Mouse (Mus musculus): ENCODE measurements around the gene Vwa5a. TPM values are rescaled to one million over a fixed set of nuclear protein-coding genes. Genes with fewer than 3 reads are reported as not detected.

The Vwa5a gene
- 10 to 100 TPM in 1 of 2 experiments, 1 to 10 TPM in 1; 8.4 to 11.4 TPM for total RNA-seq (2023)

GRCm38 (mm10) chr9:38718102-38718501 lies at the start of gene Vwa5a:
Gene Vwa5a, plus strand, starts transcription at chr9:38718268.

GRCm38 (mm10) chr9:38674501-38674900 lies 43.6 kb upstream of the Vwa5a start, which contains the start of gene Olfr918:
Gene Olfr918, minus strand, starts transcription at chr9:38674601.

GRCm38 (mm10) chr9:38751999-38752398 lies 33.9 kb downstream of the Vwa5a start, which contains the start of gene Olfr920:
Gene Olfr920, plus strand, starts transcription at chr9:38752299.

DNA sequence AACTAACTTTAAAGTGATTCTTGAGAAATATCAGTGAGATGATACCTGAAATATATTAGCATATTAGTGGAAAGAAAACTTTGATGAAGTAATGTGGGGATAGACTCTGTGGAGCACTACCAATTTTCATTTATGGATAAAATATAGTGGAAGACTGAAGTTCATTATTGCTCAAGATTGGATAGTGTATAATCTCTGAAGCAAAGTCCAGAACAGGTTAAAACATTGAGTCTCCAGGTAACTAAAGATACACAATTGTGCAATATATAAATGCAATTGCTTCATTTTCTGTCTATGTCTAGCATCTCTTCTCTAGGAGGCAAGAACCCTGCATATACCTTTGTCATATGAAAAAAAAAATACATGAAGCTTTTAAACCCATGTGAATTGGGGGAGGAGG lies 54.7 kb downstream of the Vwa5a start, which contains the start of gene Olfr921:
Gene Olfr921 (plus strand): TSS at position 301 of the 400 bp plus-strand sequence.

Other genes with a start within 250 kb of the Vwa5a start
- gene Olfr905, start 247.2 kb upstream of the Vwa5a start, total RNA-seq (2023): not detected
- gene Olfr906, start 231.2 kb upstream of the Vwa5a start, total RNA-seq (2023): not detected
- gene Olfr907, start 222.5 kb upstream of the Vwa5a start, total RNA-seq (2023): not detected
- not detected for gene Olfr911-ps1, start 196.7 kb upstream of the Vwa5a start, total RNA-seq (2023)
- not detected for gene Olfr910, start 180.4 kb upstream of the Vwa5a start, total RNA-seq (2023)
- gene Olfr912, start 138.1 kb upstream of the Vwa5a start, total RNA-seq (2023): not detected
- not detected for gene Olfr913, start 125.5 kb upstream of the Vwa5a start, total RNA-seq (2023)
- gene Olfr914, start 113.2 kb upstream of the Vwa5a start, total RNA-seq (2023): not detected
- gene Olfr916, start 58.4 kb upstream of the Vwa5a start, total RNA-seq (2023): not detected
- not detected for gene Olfr917, start 52.4 kb upstream of the Vwa5a start, total RNA-seq (2023)
- not detected for gene Olfr918, start 43.7 kb upstream of the Vwa5a start, total RNA-seq (2023)
- gene Olfr919, start 14.6 kb upstream of the Vwa5a start, total RNA-seq (2023): not detected
- gene Olfr920, start 34.0 kb downstream of the Vwa5a start, total RNA-seq (2023): under 1 TPM; 0.09 to 0.15 TPM
- gene Olfr921, start 54.8 kb downstream of the Vwa5a start, total RNA-seq (2023): not detected
- not detected for gene Olfr922, start 96.3 kb downstream of the Vwa5a start, total RNA-seq (2023)
- gene Olfr923, start 108.3 kb downstream of the Vwa5a start, total RNA-seq (2023): not detected
- gene Olfr924, start 126.2 kb downstream of the Vwa5a start, total RNA-seq (2023): not detected
- not detected for gene Olfr26, start 136.8 kb downstream of the Vwa5a start, total RNA-seq (2023)
- gene Olfr926, start 158.9 kb downstream of the Vwa5a start, total RNA-seq (2023): not detected
- not detected for gene Olfr930, start 211.5 kb downstream of the Vwa5a start, total RNA-seq (2023)